Mouse (Mus musculus) neural tube, embryonic 13.5 days (tissue): ENCODE results near the gene Cntrob. TPM values are rescaled to one million over a fixed set of nuclear protein-coding genes. Genes with fewer than 3 reads are reported as not detected.

Experiments used
- ATAC-seq: fragments of 200-750 bp; cut with Nextera tagmentation; 2 replicates; pipeline ENCODE4 v1.8.0; 2017; ENCODE audit warnings: low read depth, mild to moderate bottlenecking, moderate TSS enrichment, moderate library complexity
- H3K27ac ChIP-seq: fragments of 300-500 bp; sonication (generic); replicated peaks from 2 replicates; pipeline ENCODE4 v1.5.1; 2015; ENCODE audit warnings: moderate library complexity, mild to moderate bottlenecking, inconsistent platforms
- H3K27me3 ChIP-seq: fragments of 300-500 bp; sonication (generic); 2 replicates; pipeline ENCODE4 v1.6.1; 2015; ENCODE audit warnings: mild to moderate bottlenecking, inconsistent platforms
- H3K36me3 ChIP-seq: fragments of 300-500 bp; sonication (generic); 2 replicates; pipeline ENCODE4 v1.6.1; 2015; ENCODE audit warnings: mild to moderate bottlenecking, inconsistent platforms
- H3K4me1 ChIP-seq: fragments of 300-500 bp; sonication (generic); replicated peaks from 2 replicates; pipeline ENCODE4 v1.6.1; 2015; ENCODE audit warnings: inconsistent platforms
- H3K4me2 ChIP-seq: fragments of 300-500 bp; sonication (generic); 2 replicates; pipeline ENCODE4 v1.6.1; 2015; ENCODE audit warnings: inconsistent platforms, mild to moderate bottlenecking, moderate library complexity
- H3K4me3 ChIP-seq: fragments of 300-500 bp; sonication (generic); 2 replicates; pipeline ENCODE4 v1.5.1; 2015; ENCODE audit warnings: mild to moderate bottlenecking, inconsistent platforms
- H3K9ac ChIP-seq: fragments of 300-500 bp; sonication (generic); 2 replicates; pipeline ENCODE4 v1.6.1; 2015; ENCODE audit warnings: moderate library complexity, mild to moderate bottlenecking, inconsistent platforms
- H3K9me3 ChIP-seq: fragments of 300-500 bp; sonication (generic); 2 replicates; pipeline ENCODE4 v1.6.1; 2016; ENCODE audit warnings: inconsistent platforms
- WGBS: fragments of 180-500 bp; shearing (Covaris S2); methylation state at CpG from one replicate; pipeline ENCODE4 v1.1.7; 2015; 5-methylcytosine and 5-hydroxymethylcytosine counted together
- polyA plus RNA-seq: library from polyadenylated mRNA; unstranded; fragments of >200 nt; fragmentation: Nextera tagmentation; extraction: Ambion mirVana; gene quantifications from 2 replicates; pipeline ENCODE4 v1.2.1, GENCODE M21; 2015

Gene Cntrob
- polyA plus RNA-seq, 1 experiment from 2014 or later, result 20.9 TPM

DNA sequence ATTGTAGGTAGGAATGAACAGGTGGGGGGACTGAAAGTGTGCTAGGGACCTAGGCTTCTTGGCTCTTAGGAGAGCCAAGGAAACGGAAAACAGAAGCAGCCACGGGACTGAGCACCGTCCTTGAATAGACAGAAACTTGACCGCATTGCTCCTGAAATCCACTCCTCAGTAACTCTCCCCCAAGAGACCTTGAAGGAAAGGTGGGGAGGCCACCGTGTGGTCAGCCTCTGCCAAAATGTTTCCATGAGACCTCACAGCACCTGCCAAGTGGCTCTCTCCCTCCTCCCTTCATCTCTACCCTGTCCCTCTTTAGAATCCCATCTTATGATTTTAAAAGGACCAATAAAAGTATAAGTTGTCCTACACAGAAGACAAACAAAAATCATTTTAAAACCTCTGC, 46.3 kb downstream of the Cntrob start:
- H3K27me3 ChIP-seq, result no peaks in the 10 kb centered on the region
- no peaks in the 10 kb centered on the region for H3K4me1 ChIP-seq
- no peaks in the 10 kb centered on the region for H3K9me3 ChIP-seq
- H3K27ac ChIP-seq, result no peak overlapping the region
- no peaks in the 10 kb centered on the region for H3K36me3 ChIP-seq
- H3K4me3 ChIP-seq, result no peak overlapping the region
- WGBS, result 69% methylated on average over 5 of the region's 5 CpGs
- ATAC-seq, result no peak
- no peak overlapping the region for H3K4me2 ChIP-seq
- no peak overlapping the region for H3K9ac ChIP-seq

DNA sequence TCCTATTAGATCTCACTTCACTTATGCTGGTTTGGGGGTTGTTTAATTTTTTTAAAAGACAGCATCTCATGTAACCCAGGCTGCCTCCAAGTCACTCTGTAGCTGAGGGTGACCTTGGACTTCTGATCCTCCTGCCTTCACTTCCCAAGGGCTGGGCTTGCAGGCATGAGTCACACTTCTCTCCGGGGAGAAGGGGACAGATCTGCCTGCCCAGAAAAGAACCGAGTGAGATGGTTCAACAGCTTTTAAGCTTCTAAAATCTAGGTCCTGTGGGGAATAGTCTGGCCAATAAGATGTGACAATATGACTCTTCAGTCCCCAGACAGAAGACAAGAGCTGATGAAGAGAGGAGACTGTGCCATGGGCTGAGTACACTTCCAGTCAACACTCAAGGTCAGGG, 47.5 kb downstream of the Cntrob start:
- Histone ChIP-seq H3K27me3 (no peaks in the 10 kb centered on the region), H3K9ac (no peak overlapping the region), H3K4me3 (no peak overlapping the region), H3K4me2 (no peak overlapping the region), H3K27ac (no peak overlapping the region), H3K4me1 (peaks cover 8% of the 10 kb centered on the region; the same call in 1 of the 2 replicates), H3K9me3 (no peaks in the 10 kb centered on the region), H3K36me3 (no peaks in the 10 kb centered on the region)
- 77% methylated on average over 2 of the region's 2 CpGs for WGBS
- no peak for ATAC-seq

DNA sequence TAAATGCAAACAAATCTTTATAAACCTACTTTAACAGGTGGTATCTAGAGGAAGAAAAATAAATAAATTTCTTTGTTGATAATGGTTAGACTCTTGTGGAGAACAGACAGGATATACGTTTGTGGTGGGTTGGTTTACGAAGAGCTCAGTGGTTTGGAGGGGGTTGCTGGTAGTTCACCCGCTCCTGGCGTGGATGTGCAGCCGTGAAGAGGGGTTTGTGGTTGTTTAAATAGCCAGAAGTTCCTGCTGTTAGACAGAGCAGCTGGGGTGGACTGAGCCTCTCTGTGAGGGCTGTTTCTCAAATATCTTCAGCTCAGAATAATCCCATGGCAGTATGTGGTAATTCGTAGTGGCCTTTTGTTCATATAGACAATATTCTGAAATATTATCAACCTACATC, 47.9 kb downstream of the Cntrob start:
- 83% methylated on average over 6 of the region's 6 CpGs for WGBS

DNA sequence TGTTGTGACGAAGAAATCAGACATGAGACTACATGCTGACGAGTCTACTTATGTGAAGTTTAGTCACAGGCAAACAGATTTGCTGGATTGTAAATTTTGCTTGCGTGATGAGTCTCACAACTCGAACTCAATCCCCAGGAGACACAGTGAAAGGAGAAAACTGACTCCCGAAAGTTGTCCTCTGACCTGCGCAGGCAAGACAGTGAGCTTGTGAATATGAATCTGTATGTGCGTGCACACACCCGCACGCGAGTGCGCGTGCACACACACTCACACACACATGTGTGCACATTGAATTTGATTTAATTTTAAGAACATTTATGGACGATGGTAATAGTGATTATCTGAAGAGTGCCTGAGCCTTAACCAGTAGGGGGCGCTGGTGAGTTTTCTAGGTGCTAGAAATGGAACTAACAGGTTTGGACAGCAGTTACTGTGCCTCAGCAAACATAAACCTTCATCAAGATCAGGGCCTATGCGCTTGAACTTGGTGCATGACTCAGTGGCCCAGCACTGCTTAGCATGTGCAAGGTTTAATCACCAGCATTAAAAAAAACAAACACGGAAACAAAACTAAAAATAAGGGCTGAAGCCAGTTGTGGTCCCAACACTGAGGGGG, 51.3 kb downstream of the Cntrob start:
- ATAC-seq, result no peak
- no peak overlapping the region for H3K27ac ChIP-seq
- WGBS, result 45% methylated on average over 16 of the region's 16 CpGs
- H3K36me3 ChIP-seq, result no peaks in the 10 kb centered on the region
- H3K9me3 ChIP-seq, result no peaks in the 10 kb centered on the region
- no peak overlapping the region for H3K4me2 ChIP-seq
- no peak overlapping the region for H3K9ac ChIP-seq
- peaks cover 10% of the 10 kb centered on the region; the same call in 1 of the 2 replicates for H3K27me3 ChIP-seq
- no peak overlapping the region for H3K4me3 ChIP-seq
- H3K4me1 ChIP-seq, result peaks cover 12% of the 10 kb centered on the region; the same call in 1 of the 2 replicates

More for the DNA sequence above, 47.9 kb downstream of the Cntrob start:
- Histone ChIP-seq H3K9ac (no peak overlapping the region), H3K36me3 (no peaks in the 10 kb centered on the region), H3K4me3 (no peak overlapping the region), H3K27me3 (no peaks in the 10 kb centered on the region), H3K4me2 (no peak overlapping the region), H3K4me1 (peaks cover 8% of the 10 kb centered on the region; the same call in 1 of the 2 replicates), H3K27ac (no peak overlapping the region), H3K9me3 (no peaks in the 10 kb centered on the region)
- ATAC-seq, result no peak

DNA sequence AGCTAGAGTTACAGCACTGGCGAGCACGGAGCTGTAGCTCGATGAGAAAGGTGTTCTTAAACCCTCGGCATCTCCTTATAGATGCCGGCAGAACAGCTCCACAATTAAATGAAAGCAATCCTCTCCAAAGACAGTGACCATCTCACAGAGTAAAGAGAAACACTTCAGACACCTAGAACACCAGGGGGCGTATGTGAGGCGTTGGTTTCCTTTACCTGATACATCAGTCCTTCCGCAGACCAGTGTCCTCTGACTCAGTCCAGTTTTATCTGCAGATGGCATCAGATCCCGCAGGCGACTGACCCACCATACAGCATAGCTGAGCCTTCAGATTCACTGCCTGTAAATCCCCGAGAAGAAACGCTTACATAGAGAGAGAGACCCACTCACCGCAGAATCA, 54.0 kb downstream of the Cntrob start:
- 0 out of 2 replicates have a peak, but pooled peaks have one; percentile 29 for ATAC-seq
- 0 out of 2 replicates have a peak overlapping the region, but pooled peaks have one; percentile 15 for H3K4me2 ChIP-seq
- no peak overlapping the region for H3K4me3 ChIP-seq
- H3K9me3 ChIP-seq, result no peaks in the 10 kb centered on the region
- H3K4me1 ChIP-seq, result peaks cover 30% of the 10 kb centered on the region
- H3K9ac ChIP-seq, result no peak overlapping the region
- H3K36me3 ChIP-seq, result no peaks in the 10 kb centered on the region
- 25% methylated on average over 13 of the region's 13 CpGs for WGBS
- H3K27ac ChIP-seq, result no peak overlapping the region
- H3K27me3 ChIP-seq, result peaks cover 10% of the 10 kb centered on the region; the same call in 1 of the 2 replicates

DNA sequence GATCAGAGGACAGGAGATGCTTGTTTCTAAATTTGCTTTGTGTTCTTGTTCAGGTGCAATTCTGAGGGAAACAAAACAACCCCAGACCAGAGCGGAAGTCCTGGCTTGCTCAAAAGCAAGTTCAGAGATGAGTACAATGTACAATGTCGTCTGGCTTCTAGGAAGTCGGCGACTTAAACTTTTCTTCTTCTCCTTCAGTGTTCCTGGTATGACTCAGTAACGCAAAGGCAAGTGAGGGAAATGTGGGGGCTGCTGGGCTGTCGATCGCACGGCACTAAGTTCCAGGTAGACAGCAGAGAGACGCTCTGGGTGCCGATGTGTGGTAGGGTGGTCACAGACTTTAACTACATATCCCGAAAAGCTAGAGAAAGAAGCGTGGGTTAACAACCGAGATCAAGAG, 55.5 kb downstream of the Cntrob start:
- Histone ChIP-seq H3K4me1 (peaks cover 30% of the 10 kb centered on the region), H3K9me3 (no peaks in the 10 kb centered on the region), H3K4me3 (no peak overlapping the region), H3K9ac (no peak overlapping the region), H3K27ac (no peak overlapping the region), H3K27me3 (peaks cover 10% of the 10 kb centered on the region; the same call in 1 of the 2 replicates), H3K4me2 (no peak overlapping the region), H3K36me3 (no peaks in the 10 kb centered on the region)
- ATAC-seq, result no peak
- 84% methylated on average over 13 of the region's 13 CpGs for WGBS

GRCm38 (mm10) chr11:69267341-69267740, 56.2 kb downstream of the Cntrob start:
- no peaks in the 10 kb centered on the region for H3K9me3 ChIP-seq
- no peak overlapping the region for H3K4me2 ChIP-seq
- H3K36me3 ChIP-seq, result no peaks in the 10 kb centered on the region
- no peak overlapping the region for H3K9ac ChIP-seq
- peaks cover 30% of the 10 kb centered on the region for H3K4me1 ChIP-seq
- no peak overlapping the region for H3K4me3 ChIP-seq
- no peak overlapping the region for H3K27ac ChIP-seq
- 32% methylated on average over 7 of the region's 7 CpGs for WGBS
- peaks cover 10% of the 10 kb centered on the region; the same call in 1 of the 2 replicates for H3K27me3 ChIP-seq
- ATAC-seq, result no peak

GRCm38 (mm10) chr11:69266253-69266652, 57.3 kb downstream of the Cntrob start:
- H3K4me1 ChIP-seq, result peaks cover 22% of the 10 kb centered on the region
- ATAC-seq, result peak; percentile 85
- no peaks in the 10 kb centered on the region for H3K36me3 ChIP-seq
- H3K27ac ChIP-seq, result peak overlapping the region; percentile 78
- peak overlapping the region; percentile 39 for H3K4me2 ChIP-seq
- H3K9me3 ChIP-seq, result no peaks in the 10 kb centered on the region
- peak overlapping the region; percentile 43; the same call in 1 of the 2 replicates for H3K9ac ChIP-seq
- peak overlapping the region; percentile 17; the same call in 1 of the 2 replicates for H3K4me3 ChIP-seq
- H3K27me3 ChIP-seq, result peaks cover 10% of the 10 kb centered on the region; the same call in 1 of the 2 replicates
- WGBS, result 16% methylated on average over 10 of the region's 10 CpGs

- H3K9me3 ChIP-seq, result no peaks in the 10 kb centered on the region
- H3K27me3 ChIP-seq, result peaks cover 10% of the 10 kb centered on the region; the same call in 1 of the 2 replicates
- WGBS, result 72% methylated on average over 9 of the region's 9 CpGs
- no peaks in the 10 kb centered on the region for H3K36me3 ChIP-seq
- peak overlapping the region; percentile 78 for H3K27ac ChIP-seq
- H3K4me3 ChIP-seq, result no peak overlapping the region
- H3K4me2 ChIP-seq, result no peak overlapping the region
- no peak for ATAC-seq
- peak overlapping the region; percentile 43; the same call in 1 of the 2 replicates for H3K9ac ChIP-seq
- peaks cover 21% of the 10 kb centered on the region for H3K4me1 ChIP-seq
These were observed 58.2 kb downstream of the Cntrob start for GRCm38 (mm10) chr11:69265410-69265809.

- H3K9me3 ChIP-seq, result no peaks in the 10 kb centered on the region
- peaks cover 21% of the 10 kb centered on the region for H3K4me1 ChIP-seq
- H3K36me3 ChIP-seq, result no peaks in the 10 kb centered on the region
- peaks cover 8% of the 10 kb centered on the region; the same call in 1 of the 2 replicates for H3K27me3 ChIP-seq
- no peak overlapping the region for H3K27ac ChIP-seq
- no peak overlapping the region for H3K4me3 ChIP-seq
- H3K9ac ChIP-seq, result no peak overlapping the region
- 55% methylated on average over 2 of the region's 2 CpGs for WGBS
- no peak overlapping the region for H3K4me2 ChIP-seq
- no peak for ATAC-seq
These were observed 59.3 kb downstream of the Cntrob start for GRCm38 (mm10) chr11:69264276-69264675.

DNA sequence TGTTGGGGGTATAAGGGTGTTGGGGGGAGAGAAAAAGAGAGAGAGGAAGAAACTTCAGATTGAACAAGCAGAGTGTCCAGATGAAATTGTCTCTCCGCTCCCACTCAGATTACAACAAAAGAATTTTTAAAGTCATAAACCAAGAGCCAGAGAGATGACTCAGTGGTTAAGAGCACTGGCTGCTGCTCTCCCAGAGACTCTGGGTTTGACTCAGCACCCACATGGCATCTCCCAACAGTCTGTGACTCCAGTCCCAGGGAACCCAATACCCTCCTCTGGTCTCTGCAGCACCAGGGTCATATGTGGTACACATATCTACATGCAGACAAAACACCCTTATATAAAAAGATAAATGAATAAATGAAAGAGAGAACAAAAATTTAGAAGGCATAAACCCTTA, 63.5 kb downstream of the Cntrob start:
- no peaks in the 10 kb centered on the region for H3K36me3 ChIP-seq
- no peak for ATAC-seq
- no peak overlapping the region for H3K9ac ChIP-seq
- WGBS, result 81% methylated on average over 1 of the region's 1 CpGs
- no peaks in the 10 kb centered on the region for H3K4me1 ChIP-seq
- H3K4me3 ChIP-seq, result no peak overlapping the region
- no peaks in the 10 kb centered on the region for H3K9me3 ChIP-seq
- H3K27me3 ChIP-seq, result no peaks in the 10 kb centered on the region; the same call in 1 of the 2 replicates
- no peak overlapping the region for H3K4me2 ChIP-seq
- H3K27ac ChIP-seq, result no peak overlapping the region

GRCm38 (mm10) chr11:69258287-69258686, 65.3 kb downstream of the Cntrob start:
- H3K4me1 ChIP-seq, result no peaks in the 10 kb centered on the region
- H3K4me3 ChIP-seq, result no peak overlapping the region
- no peak overlapping the region for H3K4me2 ChIP-seq
- no peaks in the 10 kb centered on the region for H3K9me3 ChIP-seq
- 57% methylated on average over 5 of the region's 5 CpGs for WGBS
- H3K27ac ChIP-seq, result no peak overlapping the region
- no peaks in the 10 kb centered on the region; the same call in 1 of the 2 replicates for H3K27me3 ChIP-seq
- H3K9ac ChIP-seq, result no peak overlapping the region
- no peak for ATAC-seq
- no peaks in the 10 kb centered on the region for H3K36me3 ChIP-seq
